Mouse (Mus musculus) heart, embryonic 12.5 days (tissue): ENCODE data around the gene Cotl1. TPM values are rescaled to one million over a fixed set of nuclear protein-coding genes. Genes with fewer than 3 reads are reported as not detected.

Experiments
- ATAC-seq: fragments of 200-750 bp; cut with Nextera tagmentation; 2 replicates; pipeline ENCODE4 v1.8.0; 2017; ENCODE audit warnings: moderate TSS enrichment, moderate library complexity; ENCODE audit not compliant: insufficient number of reproducible peaks, low FRiP score
- H3K27ac ChIP-seq: fragments of 300-500 bp; sonication (generic); 2 replicates; pipeline ENCODE4 v1.5.1; 2016; ENCODE audit warnings: mild to moderate bottlenecking, moderate library complexity; ENCODE audit not compliant: poor library complexity, severe bottlenecking
- H3K27me3 ChIP-seq: fragments of 300-500 bp; sonication (generic); replicated peaks from 2 replicates; pipeline ENCODE4 v1.6.1; 2016; ENCODE audit warnings: mild to moderate bottlenecking, moderate library complexity
- H3K36me3 ChIP-seq: fragments of 300-500 bp; sonication (generic); 2 replicates; pipeline ENCODE4 v1.6.1; 2016; ENCODE audit warnings: mild to moderate bottlenecking, moderate library complexity
- H3K4me1 ChIP-seq: fragments of 300-500 bp; sonication (generic); replicated peaks from 2 replicates; pipeline ENCODE4 v1.6.1; 2016; ENCODE audit warnings: mild to moderate bottlenecking
- H3K4me2 ChIP-seq: fragments of 300-500 bp; sonication (generic); 2 replicates; pipeline ENCODE4 v1.6.1; 2016; ENCODE audit warnings: mild to moderate bottlenecking, moderate library complexity
- H3K4me3 ChIP-seq: fragments of 300-500 bp; sonication (generic); 2 replicates; pipeline ENCODE4 v1.5.1; 2016; ENCODE audit warnings: mild to moderate bottlenecking
- H3K9ac ChIP-seq: fragments of 300-500 bp; sonication (generic); 2 replicates; pipeline ENCODE4 v1.6.1; 2016; ENCODE audit warnings: mild to moderate bottlenecking, moderate library complexity
- H3K9me3 ChIP-seq: fragments of 300-500 bp; sonication (generic); replicated peaks from 2 replicates; pipeline ENCODE4 v1.6.1; 2016; ENCODE audit warnings: mild to moderate bottlenecking, moderate library complexity
- WGBS: fragments of 180-500 bp; shearing (Covaris S2); methylation state at CpG from one replicate; pipeline ENCODE4 v1.1.7; 2016; 5-methylcytosine and 5-hydroxymethylcytosine counted together
- polyA plus RNA-seq: library from polyadenylated mRNA; unstranded; fragments of >200 nt; fragmentation: Nextera tagmentation; extraction: Ambion mirVana; gene quantifications from 2 replicates; pipeline ENCODE4 v1.2.1, GENCODE M21; 2016

Gene Cotl1
- polyA plus RNA-seq, 1 experiment from 2014 or later: 40.6 TPM

GRCm38 (mm10) chr8:119805275-119805674, 35.1 kb downstream of the Cotl1 start:
- Histone ChIP-seq H3K4me2 (no peak overlapping the region), H3K27ac (no peak overlapping the region), H3K27me3 (0 out of 2 replicates have a peak, but pooled peaks cover 3% of the 10 kb centered on the region), H3K36me3 (peaks cover 11% of the 10 kb centered on the region), H3K9me3 (no peaks in the 10 kb centered on the region), H3K4me1 (peaks cover 6% of the 10 kb centered on the region; the same call in 1 of the 2 replicates), H3K4me3 (no peak overlapping the region), H3K9ac (no peak overlapping the region)
- WGBS: 75% methylated on average over 8 of the region's 8 CpGs
- ATAC-seq: no peak

- H3K4me2 ChIP-seq: no peak overlapping the region
- H3K9me3 ChIP-seq: no peaks in the 10 kb centered on the region
- WGBS: 82% methylated on average over 1 of the region's 1 CpGs
- H3K36me3 ChIP-seq: no peaks in the 10 kb centered on the region
- 0 out of 2 replicates have a peak, but pooled peaks cover 3% of the 10 kb centered on the region for H3K27me3 ChIP-seq
- no peak overlapping the region for H3K4me3 ChIP-seq
- peaks cover 17% of the 10 kb centered on the region for H3K4me1 ChIP-seq
- ATAC-seq: no peak
- no peak overlapping the region for H3K27ac ChIP-seq
- H3K9ac ChIP-seq: no peak overlapping the region
Measured at GRCm38 (mm10) chr8:119802592-119802991, 37.8 kb downstream of the Cotl1 start.

- Histone ChIP-seq H3K4me2 (no peak overlapping the region), H3K27me3 (0 out of 2 replicates have a peak, but pooled peaks cover 3% of the 10 kb centered on the region), H3K27ac (no peak overlapping the region), H3K9ac (no peak overlapping the region), H3K9me3 (no peaks in the 10 kb centered on the region), H3K4me3 (no peak overlapping the region), H3K36me3 (no peaks in the 10 kb centered on the region), H3K4me1 (peaks cover 11% of the 10 kb centered on the region)
- WGBS: 21% methylated on average over 3 of the region's 4 CpGs
- ATAC-seq: no peak
Measured at GRCm38 (mm10) chr8:119801168-119801567, 39.2 kb downstream of the Cotl1 start.

- WGBS: 70% methylated on average over 2 of the region's 2 CpGs
- Histone ChIP-seq H3K4me1 (peaks cover 11% of the 10 kb centered on the region), H3K27me3 (no peaks in the 10 kb centered on the region), H3K4me3 (no peak overlapping the region), H3K27ac (no peak overlapping the region), H3K4me2 (peak overlapping the region; percentile 52; the same call in 1 of the 2 replicates), H3K9me3 (no peaks in the 10 kb centered on the region), H3K36me3 (no peaks in the 10 kb centered on the region), H3K9ac (no peak overlapping the region)
- ATAC-seq: no peak
Measured at GRCm38 (mm10) chr8:119798965-119799264, 41.4 kb downstream of the Cotl1 start.

GRCm38 (mm10) chr8:119798170-119798964, 42.0 kb downstream of the Cotl1 start:
- peak; percentile 71 for ATAC-seq
- WGBS: 14% methylated on average over 15 of the region's 15 CpGs
- Histone ChIP-seq H3K4me2 (peak overlapping the region; percentile 52), H3K9me3 (no peaks in the 10 kb centered on the region), H3K4me1 (peaks cover 11% of the 10 kb centered on the region), H3K36me3 (no peaks in the 10 kb centered on the region), H3K27ac (no peak overlapping the region), H3K27me3 (no peaks in the 10 kb centered on the region), H3K9ac (no peak overlapping the region), H3K4me3 (no peak overlapping the region)

- 82% methylated on average over 3 of the region's 3 CpGs for WGBS
- Histone ChIP-seq H3K4me1 (peaks cover 31% of the 10 kb centered on the region), H3K4me3 (no peak overlapping the region), H3K9ac (no peak overlapping the region), H3K27me3 (no peaks in the 10 kb centered on the region), H3K27ac (no peak overlapping the region), H3K36me3 (no peaks in the 10 kb centered on the region), H3K9me3 (no peaks in the 10 kb centered on the region), H3K4me2 (no peak overlapping the region)
- ATAC-seq: no peak
Measured at GRCm38 (mm10) chr8:119795651-119796050, 44.7 kb downstream of the Cotl1 start.

GRCm38 (mm10) chr8:119794689-119795088, 45.7 kb downstream of the Cotl1 start:
- H3K4me3 ChIP-seq: no peak overlapping the region
- H3K4me2 ChIP-seq: no peak overlapping the region
- no peak overlapping the region for H3K9ac ChIP-seq
- no peaks in the 10 kb centered on the region for H3K9me3 ChIP-seq
- no peak overlapping the region for H3K27ac ChIP-seq
- H3K27me3 ChIP-seq: no peaks in the 10 kb centered on the region
- H3K36me3 ChIP-seq: no peaks in the 10 kb centered on the region
- WGBS: 54% methylated on average over 7 of the region's 7 CpGs
- H3K4me1 ChIP-seq: peaks cover 34% of the 10 kb centered on the region
- ATAC-seq: no peak

GRCm38 (mm10) chr8:119791804-119792704, 48.3 kb downstream of the Cotl1 start:
- no peaks in the 10 kb centered on the region for H3K9me3 ChIP-seq
- H3K4me2 ChIP-seq: 0 out of 2 replicates have a peak overlapping the region, but pooled peaks have one; percentile 2
- no peaks in the 10 kb centered on the region for H3K36me3 ChIP-seq
- H3K27me3 ChIP-seq: peaks cover 11% of the 10 kb centered on the region; the same call in 1 of the 2 replicates
- 29% methylated on average over 16 of the region's 16 CpGs for WGBS
- peak overlapping the region; percentile 56 for H3K27ac ChIP-seq
- no peak overlapping the region for H3K4me3 ChIP-seq
- peaks cover 23% of the 10 kb centered on the region for H3K4me1 ChIP-seq
- H3K9ac ChIP-seq: 0 out of 2 replicates have a peak overlapping the region, but pooled peaks have one; percentile 20
- ATAC-seq: peak; percentile 40

GRCm38 (mm10) chr8:119789581-119789980, 50.8 kb downstream of the Cotl1 start:
- peaks cover 19% of the 10 kb centered on the region for H3K27me3 ChIP-seq
- 77% methylated on average over 7 of the region's 7 CpGs for WGBS
- H3K9ac ChIP-seq: no peak overlapping the region
- H3K36me3 ChIP-seq: no peaks in the 10 kb centered on the region
- no peak overlapping the region for H3K4me3 ChIP-seq
- H3K4me1 ChIP-seq: peaks cover 27% of the 10 kb centered on the region
- no peaks in the 10 kb centered on the region for H3K9me3 ChIP-seq
- H3K4me2 ChIP-seq: no peak overlapping the region
- no peak overlapping the region for H3K27ac ChIP-seq
- ATAC-seq: no peak

- H3K4me3 ChIP-seq: no peak overlapping the region
- H3K27ac ChIP-seq: no peak overlapping the region
- no peaks in the 10 kb centered on the region for H3K36me3 ChIP-seq
- H3K4me1 ChIP-seq: peaks cover 35% of the 10 kb centered on the region
- H3K9ac ChIP-seq: no peak overlapping the region
- no peak overlapping the region for H3K4me2 ChIP-seq
- peaks cover 19% of the 10 kb centered on the region for H3K27me3 ChIP-seq
- WGBS: 72% methylated on average over 8 of the region's 9 CpGs
- no peak for ATAC-seq
- H3K9me3 ChIP-seq: no peaks in the 10 kb centered on the region
Measured at GRCm38 (mm10) chr8:119788607-119789381, 51.5 kb downstream of the Cotl1 start.
